Mouse (Mus musculus): ENCODE data around the gene Rhog.

DNA sequence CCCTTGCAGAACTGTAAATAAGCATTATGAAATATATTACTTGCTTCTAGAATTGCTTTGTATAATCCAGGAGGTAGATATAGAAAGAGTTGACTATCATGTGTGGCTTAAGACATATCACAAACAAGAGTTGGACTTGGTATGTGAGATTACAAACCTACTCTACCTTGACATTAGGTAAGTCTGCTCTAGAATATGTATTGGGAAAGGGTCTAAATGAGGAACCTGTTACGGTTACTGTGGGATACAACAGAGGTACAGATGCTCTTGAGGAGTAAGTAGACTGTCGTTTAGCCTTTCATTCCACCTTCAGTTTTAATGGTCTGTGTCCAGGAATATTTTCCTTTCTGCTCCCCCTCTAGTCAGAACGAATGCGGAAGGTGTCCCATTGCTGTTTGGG lies 46.6 kb upstream of the Rhog start:
- TF ChIP-seq EP300 (IDR thresholded peaks at IDR 0.05; ENCODE audit: insufficient read depth, low read depth, low read length) = no peak
- no peak for TF ChIP-seq POLR2A (IDR thresholded peaks at IDR 0.05; ENCODE audit: insufficient read depth, low read length)
- TF ChIP-seq CTCF (IDR thresholded peaks at IDR 0.05; ENCODE audit: low read depth, low read length) = no peak
